Mouse (Mus musculus) splenic B cell, adult 2 months (primary cell): ENCODE results near the gene Dpy19l3.
A peak's percentile ranks its signal among the peaks of the same experiment; 100 is the strongest.

Source experiments
- DNase-seq: peaks from one replicate; pipeline ENCODE4 v3.0.0-alpha.2; 2011; ENCODE audit warnings: low read depth, low spot score
- H3K27me3 ChIP-seq: 2 replicates; pipeline ENCODE4 v1.6.1; 2012; ENCODE audit warnings: mild to moderate bottlenecking, low read length, moderate library complexity, mixed read lengths; ENCODE audit not compliant: control insufficient read depth, poor library complexity, insufficient read depth, severe bottlenecking
- H3K36me3 ChIP-seq: 2 replicates; pipeline ENCODE4 v1.6.1; 2012; ENCODE audit warnings: mild to moderate bottlenecking, low read length, moderate library complexity, mixed read lengths; ENCODE audit not compliant: control insufficient read depth, poor library complexity, insufficient read depth, severe bottlenecking

Dpy19l3 gene

DNA sequence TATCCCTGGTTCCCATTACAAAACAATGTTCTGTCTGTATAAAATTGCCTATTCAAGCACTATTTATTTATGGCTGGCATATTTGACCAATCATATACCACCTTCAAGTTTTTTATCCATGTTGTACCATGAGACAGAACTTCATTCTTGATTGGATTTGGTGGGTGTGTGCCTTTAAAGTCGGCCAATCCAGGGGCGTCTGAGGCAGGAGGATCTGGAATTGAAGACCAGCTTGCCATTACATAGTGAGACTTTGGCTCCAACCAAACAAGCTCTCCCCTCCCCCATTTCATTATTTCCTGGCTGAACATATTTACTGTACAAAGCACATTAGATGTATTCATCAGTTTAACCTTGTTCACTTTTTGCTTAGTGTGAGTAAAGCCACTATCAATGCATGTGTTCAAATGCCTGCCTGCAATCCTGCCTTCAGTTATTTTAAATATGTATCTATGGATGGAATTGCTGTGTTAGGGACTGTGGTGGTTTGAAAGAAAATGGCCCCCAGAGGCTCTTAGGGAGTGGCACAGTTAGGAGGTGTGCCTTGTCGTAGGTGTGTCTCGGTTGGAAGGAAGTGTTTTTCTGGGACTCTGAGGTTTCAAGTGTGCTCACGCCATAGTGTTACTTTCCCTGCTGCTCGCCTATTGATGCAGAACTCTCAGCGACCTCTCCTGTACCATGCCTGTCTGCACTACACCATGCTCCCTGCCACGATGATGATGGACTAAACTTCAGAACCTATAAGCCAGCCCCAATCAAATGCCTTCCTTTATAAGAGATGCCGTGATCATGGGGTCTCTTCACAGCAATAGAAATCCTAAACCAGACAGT, 105.8 kb downstream of the Dpy19l3 start:
- Histone ChIP-seq H3K27me3 (no peaks in the 10 kb centered on the region), H3K36me3 (0 out of 2 replicates have a peak, but pooled peaks cover 6% of the 10 kb centered on the region)
- no peak for DNase-seq

DNA sequence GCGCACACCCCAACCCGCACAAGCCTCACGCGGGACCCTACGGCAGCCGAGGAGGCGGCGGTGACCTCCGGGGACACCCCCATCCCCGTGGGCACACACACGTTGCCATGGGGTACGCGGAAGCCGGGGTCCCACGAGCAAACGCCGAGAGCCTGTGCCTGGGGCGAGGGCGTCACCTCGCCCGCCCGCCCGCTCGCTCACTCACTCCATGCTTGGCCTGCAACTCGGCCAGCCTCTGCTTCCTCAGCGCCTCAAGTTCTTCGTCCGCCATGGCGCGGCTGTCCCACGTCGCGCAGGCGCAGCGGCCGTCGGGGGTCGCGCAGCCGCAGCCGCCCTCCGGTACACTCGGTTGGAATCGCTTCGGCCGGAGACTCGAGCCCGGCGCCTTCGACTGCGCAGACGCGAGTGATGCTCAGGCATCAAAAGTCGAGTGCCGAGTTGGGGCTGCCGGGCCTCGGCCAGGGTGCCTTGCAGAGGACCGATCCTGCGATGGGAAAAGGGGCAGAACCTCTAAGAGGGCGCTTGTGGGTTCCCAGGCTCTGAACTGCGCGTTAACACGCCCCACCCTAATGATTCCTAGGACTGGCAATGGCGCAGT, 107.1 kb downstream of the Dpy19l3 start, which contains the start of gene Pdcd5:
Gene Pdcd5 (minus strand): TSS at position 421 of the 598 bp plus-strand sequence.
- peak; percentile 98 for DNase-seq
- Histone ChIP-seq H3K36me3 (peaks cover 13% of the 10 kb centered on the region), H3K27me3 (no peaks in the 10 kb centered on the region)

- peaks cover 13% of the 10 kb centered on the region for H3K36me3 ChIP-seq
- no peaks in the 10 kb centered on the region for H3K27me3 ChIP-seq
- no peak for DNase-seq
Measured at GRCm38 (mm10) chr7:35646317-35647081, 107.8 kb downstream of the Dpy19l3 start.

- DNase-seq = no peak
- H3K36me3 ChIP-seq = peaks cover 35% of the 10 kb centered on the region
- no peaks in the 10 kb centered on the region for H3K27me3 ChIP-seq
Measured at GRCm38 (mm10) chr7:35640072-35640471, 114.2 kb downstream of the Dpy19l3 start.

DNA sequence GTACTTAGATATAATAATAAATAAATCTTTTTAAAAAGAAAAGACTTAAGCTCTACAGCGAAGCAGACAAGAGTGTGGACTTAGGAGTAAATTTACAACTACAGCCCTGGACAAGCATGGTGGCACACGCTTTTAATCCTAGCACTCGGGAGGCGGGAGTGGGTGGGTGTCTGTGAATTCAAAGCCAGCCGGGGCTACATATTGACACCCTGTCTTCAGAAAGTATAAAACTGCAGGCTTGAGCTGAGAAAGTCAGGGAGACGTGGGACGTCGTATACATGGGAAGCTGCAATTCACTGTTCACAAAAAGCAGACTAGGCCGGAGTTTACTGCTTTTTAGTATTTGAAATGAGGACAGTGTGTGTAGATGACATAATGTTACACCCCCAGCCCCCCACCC, 117.4 kb downstream of the Dpy19l3 start:
- DNase-seq = no peak
- Histone ChIP-seq H3K36me3 (peaks cover 22% of the 10 kb centered on the region), H3K27me3 (no peaks in the 10 kb centered on the region)

GRCm38 (mm10) chr7:35636229-35636628, 118.0 kb downstream of the Dpy19l3 start:
- Histone ChIP-seq H3K36me3 (peaks cover 20% of the 10 kb centered on the region), H3K27me3 (no peaks in the 10 kb centered on the region)
- peak; percentile 53 for DNase-seq
